Mouse (Mus musculus): ENCODE results near the gene Spdya.

DNA sequence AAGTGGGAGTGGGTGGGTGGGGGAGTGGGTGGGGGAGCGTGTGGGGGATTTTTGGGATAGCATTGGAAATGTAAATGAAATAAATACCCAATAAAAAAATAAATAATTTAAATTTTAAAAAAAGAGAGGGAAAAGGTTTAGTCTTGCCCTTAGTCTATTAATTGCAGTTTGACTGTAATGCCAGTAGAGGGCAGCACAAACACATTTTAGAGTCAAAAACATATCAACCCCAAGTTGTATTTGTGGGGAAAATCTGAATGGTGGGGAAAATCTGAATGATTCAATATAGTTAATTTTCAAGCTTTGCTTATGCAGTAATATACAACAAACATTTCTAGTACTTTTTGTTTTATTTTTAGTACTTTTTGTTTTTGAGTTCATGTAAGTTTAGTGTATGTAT, 3.3 kb upstream of the Spdya start:
- no peak for TF ChIP-seq UBTF (IDR thresholded peaks at IDR 0.05; ENCODE audit: borderline replicate concordance, insufficient read depth, low read depth, low read length)
- TF ChIP-seq ZC3H11A (IDR thresholded peaks at IDR 0.05; ENCODE audit: low read depth, low read length), result peak; percentile 53
- no peak for TF ChIP-seq EP300 (IDR thresholded peaks at IDR 0.05; ENCODE audit: low read depth in 1 of 2, low read length in 2 of 2)
- TF ChIP-seq POLR2AphosphoS5 (IDR thresholded peaks at IDR 0.05; ENCODE audit: borderline replicate concordance, low read depth, low read length), result no peak
- TF ChIP-seq MAX (IDR thresholded peaks at IDR 0.05; ENCODE audit: low read length), result no peak
- no peak for TF ChIP-seq MYB (IDR thresholded peaks at IDR 0.05; ENCODE audit: low read depth, low read length)
- TF ChIP-seq RCOR1 (IDR thresholded peaks at IDR 0.05; ENCODE audit: low read depth, low read length), result peak; percentile 37; the same call in 1 of the 2 replicates
- TF ChIP-seq POLR2A (IDR thresholded peaks at IDR 0.05; ENCODE audit: control insufficient read depth in 1 of 2, insufficient read depth in 1 of 2, low read depth in 1 of 2, low read length in 2 of 2, poor library complexity in 1 of 2), result no peak
